Mouse (Mus musculus): ENCODE measurements at regions not wholly inside any gene's neighbourhood (a gene's known extent, or its start where the extent isn't known, plus 50 kb on each side); places are given as distances from the start of the nearest gene placed in this dataset.

GRCm38 (mm10) chr4:114331161-114331560 is 75.4 kb upstream of the Trabd2b start:
- Histone ChIP-seq H3K9ac (ENCODE audit: control insufficient read depth, low read depth, low read length, poor library complexity, severe bottlenecking) (no peak overlapping the region), H3K27ac (ENCODE audit: control insufficient read depth, low read depth, low read length) (no peak overlapping the region), H3K4me1 (ENCODE audit: control insufficient read depth in 1 of 2, insufficient read depth in 2 of 2, low read length in 2 of 2) (no peaks in the 10 kb centered on the region), H3K9me3 (replicated peaks; ENCODE audit: insufficient read depth, low read length) (no peaks in the 10 kb centered on the region), H3K36me3 (ENCODE audit: control insufficient read depth in 1 of 2, insufficient read depth in 2 of 2, low read length in 2 of 2) (no peaks in the 10 kb centered on the region), H3K27me3 (ENCODE audit: control insufficient read depth in 1 of 2, insufficient read depth in 2 of 2, low read length in 2 of 2) (no peaks in the 10 kb centered on the region), H3K79me2 (ENCODE audit: control insufficient read depth, insufficient read depth, low read length, poor library complexity) (no peaks in the 10 kb centered on the region), H3K4me3 (ENCODE audit: control insufficient read depth in 1 of 2, insufficient read depth in 1 of 2, low read depth in 2 of 2, low read length in 2 of 2) (no peak overlapping the region)
- TF ChIP-seq EP300 (IDR thresholded peaks at IDR 0.05; ENCODE audit: low read depth in 1 of 2, low read length in 2 of 2) (no peak), ETS1 (IDR thresholded peaks at IDR 0.05; ENCODE audit: low read depth, low read length) (no peak), TAL1 (IDR thresholded peaks at IDR 0.05; ENCODE audit: low read length) (no peak), NELFE (IDR thresholded peaks at IDR 0.05; ENCODE audit: low read depth, low read length) (no peak), SIN3A (IDR thresholded peaks at IDR 0.05; ENCODE audit: low read length) (no peak), MXI1 (IDR thresholded peaks at IDR 0.05; ENCODE audit: low read depth, low read length) (no peak), ZNF384 (IDR thresholded peaks at IDR 0.05; ENCODE audit: low read depth, low read length) (no peak), E2F4 (IDR thresholded peaks at IDR 0.05; ENCODE audit: borderline replicate concordance, low read depth, low read length) (no peak), POLR2AphosphoS2 (IDR thresholded peaks at IDR 0.05; ENCODE audit: low read length) (no peak), NRF1 (IDR thresholded peaks at IDR 0.05; ENCODE audit: insufficient read depth, low read depth, low read length, poor library complexity, severe bottlenecking) (no peak), JUND (IDR thresholded peaks at IDR 0.05; ENCODE audit: low read depth, low read length) (no peak), MAZ (IDR thresholded peaks at IDR 0.05; ENCODE audit: low read depth, low read length) (no peak), BHLHE40 (IDR thresholded peaks at IDR 0.05; ENCODE audit: borderline replicate concordance, low read depth, low read length) (no peak), USF2 (IDR thresholded peaks at IDR 0.05; ENCODE audit: borderline replicate concordance in 1 of 2, insufficient read depth in 1 of 2, low read depth in 1 of 2, low read length in 2 of 2) (no peak), ZMIZ1 (IDR thresholded peaks at IDR 0.05; ENCODE audit: low read depth, low read length) (no peak), CHD1 (IDR thresholded peaks at IDR 0.05; ENCODE audit: low read depth, low read length) (no peak)
- DNase-seq (ENCODE audit: low read depth, low spot score), result no peak

GRCm38 (mm10) chr4:114334850-114335249 is 71.7 kb upstream of the Trabd2b start:
- Histone ChIP-seq H3K4me3 (ENCODE audit: control insufficient read depth in 1 of 2, insufficient read depth in 1 of 2, low read depth in 2 of 2, low read length in 2 of 2) (no peak overlapping the region), H3K9me3 (replicated peaks; ENCODE audit: insufficient read depth, low read length) (no peaks in the 10 kb centered on the region), H3K36me3 (ENCODE audit: control insufficient read depth in 1 of 2, insufficient read depth in 2 of 2, low read length in 2 of 2) (no peaks in the 10 kb centered on the region), H3K27me3 (ENCODE audit: control insufficient read depth in 1 of 2, insufficient read depth in 2 of 2, low read length in 2 of 2) (no peaks in the 10 kb centered on the region), H3K27ac (ENCODE audit: control insufficient read depth, low read depth, low read length) (no peak overlapping the region), H3K4me1 (ENCODE audit: control insufficient read depth in 1 of 2, insufficient read depth in 2 of 2, low read length in 2 of 2) (no peaks in the 10 kb centered on the region), H3K9ac (ENCODE audit: control insufficient read depth, low read depth, low read length, poor library complexity, severe bottlenecking) (no peak overlapping the region), H3K79me2 (ENCODE audit: control insufficient read depth, insufficient read depth, low read length, poor library complexity) (no peaks in the 10 kb centered on the region)
- no peak for DNase-seq (ENCODE audit: low read depth, low spot score)
- no peak for TF ChIP-seq POLR2A (IDR thresholded peaks at IDR 0.05; ENCODE audit: control insufficient read depth in 1 of 2, insufficient read depth in 1 of 2, low read depth in 1 of 2, low read length in 2 of 2, poor library complexity in 1 of 2)
- no peak for TF ChIP-seq USF1 (IDR thresholded peaks at IDR 0.05; ENCODE audit: low read depth, low read length)
- no peak for TF ChIP-seq CHD1 (IDR thresholded peaks at IDR 0.05; ENCODE audit: low read depth, low read length)
- no peak for TF ChIP-seq RAD21 (IDR thresholded peaks at IDR 0.05; ENCODE audit: low read depth, low read length)
- no peak for TF ChIP-seq TCF12 (IDR thresholded peaks at IDR 0.05; ENCODE audit: low read depth, low read length)
- TF ChIP-seq GABPA (IDR thresholded peaks at IDR 0.05; ENCODE audit: low read depth, low read length), result no peak
- no peak for TF ChIP-seq HCFC1 (IDR thresholded peaks at IDR 0.05; ENCODE audit: low read depth, low read length)
- no peak for TF ChIP-seq CHD2 (IDR thresholded peaks at IDR 0.05; ENCODE audit: low read length)
- TF ChIP-seq SIN3A (IDR thresholded peaks at IDR 0.05; ENCODE audit: low read length), result no peak
- TF ChIP-seq MAX (IDR thresholded peaks at IDR 0.05; ENCODE audit: low read length), result no peak
- TF ChIP-seq POLR2AphosphoS5 (IDR thresholded peaks at IDR 0.05; ENCODE audit: borderline replicate concordance, low read depth, low read length), result no peak
